Mouse (Mus musculus) thymus, postnatal 36 days (tissue): ENCODE data around the gene Kif16b.

Experiments
- DNase-seq, 2 experiments: peaks; one replicate each; pipeline ENCODE4 v3.0.0; 2022; ENCODE audit warnings: mixed read lengths in 2 of 2

Gene Kif16b

DNA sequence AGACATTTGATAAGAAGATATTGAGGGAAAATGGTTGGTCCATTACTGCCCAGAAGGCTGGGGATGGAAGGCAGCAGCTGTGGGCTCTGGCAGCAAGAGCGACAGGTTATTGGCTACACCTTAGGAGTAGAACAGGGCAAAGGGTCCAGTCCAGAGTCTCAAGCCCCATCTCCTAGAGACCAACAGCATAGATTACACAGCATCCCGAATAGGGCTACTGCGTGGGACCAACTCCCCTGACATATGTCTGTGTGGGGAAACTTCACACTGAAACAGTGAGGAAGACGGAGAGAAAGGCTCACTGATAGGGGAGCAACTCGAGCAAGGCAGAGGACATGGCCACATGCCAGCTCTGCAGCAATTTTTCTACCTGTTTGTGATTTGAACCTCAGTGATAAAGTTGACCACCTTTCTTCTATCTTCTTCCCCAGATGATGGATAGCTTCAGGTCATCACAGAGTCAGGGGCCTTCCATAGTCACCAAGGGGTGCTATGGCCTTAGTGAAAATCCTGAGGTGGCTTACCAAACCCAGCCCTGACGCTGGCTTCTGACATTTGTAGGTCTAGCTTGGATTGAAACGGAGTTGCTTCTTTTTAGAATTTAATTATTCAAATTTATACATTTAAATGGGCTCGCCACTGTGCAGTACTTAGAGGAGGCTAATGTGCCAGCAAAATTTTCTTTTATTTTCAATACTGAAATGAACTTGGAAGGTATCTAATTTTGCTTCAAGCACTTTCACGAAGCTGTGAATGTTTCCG is 170.1 kb downstream of the Kif16b start:
- no peak for DNase-seq

DNA sequence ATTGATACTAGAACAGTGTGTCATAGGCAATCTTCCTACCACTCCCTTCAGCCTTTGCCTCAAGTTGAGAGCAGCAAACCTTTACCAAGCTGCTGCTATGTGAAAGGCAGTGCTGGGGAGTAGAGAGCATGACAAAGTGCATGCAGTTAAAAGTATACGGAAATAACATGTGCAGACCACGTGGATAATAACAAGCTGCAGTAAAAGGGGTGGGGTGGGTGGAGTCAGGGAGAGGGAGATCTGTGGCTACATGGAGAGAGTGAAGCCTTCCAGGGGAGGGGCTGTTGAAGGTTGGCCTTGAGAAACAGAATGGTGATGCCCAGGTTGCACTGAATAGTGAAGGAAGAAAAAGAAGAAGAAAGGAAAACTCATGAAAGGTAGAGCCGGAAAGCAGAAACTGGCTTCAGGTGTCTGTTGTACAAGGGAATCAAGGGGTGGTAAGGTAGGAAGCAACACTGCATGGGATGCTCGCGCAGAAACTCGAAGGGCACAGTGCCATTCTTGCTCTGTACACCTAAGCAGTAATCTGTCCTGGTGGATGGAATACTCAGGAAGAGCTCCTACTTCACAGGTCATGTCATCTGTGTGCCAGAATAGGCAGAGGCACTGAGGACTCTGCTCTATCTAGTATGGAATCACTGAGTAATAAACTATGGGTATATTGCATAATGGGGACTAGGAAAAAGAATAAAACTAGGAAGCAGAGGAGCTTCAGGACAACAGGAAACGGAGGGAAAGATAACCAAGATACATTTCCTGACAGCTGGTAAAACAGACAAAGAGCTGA is 176.9 kb downstream of the Kif16b start:
- DNase-seq, result no peak

DNA sequence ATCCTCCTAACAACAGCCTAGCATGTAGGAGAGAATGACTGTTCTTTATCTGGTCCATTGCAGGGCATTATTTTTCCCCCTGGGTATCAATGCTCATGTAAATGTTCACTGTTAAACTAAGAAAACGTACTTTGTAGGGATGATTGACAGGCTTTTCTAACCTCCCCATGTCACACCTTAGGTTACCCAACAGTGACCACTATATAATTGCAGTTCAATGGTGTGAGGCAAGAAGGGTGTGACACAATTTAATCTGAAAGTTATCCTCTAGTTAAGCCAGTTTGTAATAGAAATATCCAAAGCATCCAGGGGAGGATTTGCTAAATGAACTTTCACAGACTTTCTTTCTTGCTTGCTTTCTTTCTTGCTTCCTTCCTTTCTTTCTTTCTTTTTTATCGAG is 181.2 kb downstream of the Kif16b start:
- DNase-seq, result no peak

GRCm38 (mm10) chr2:142718998-142719397 is 182.3 kb downstream of the Kif16b start:
- DNase-seq, result no peak

GRCm38 (mm10) chr2:142717591-142717990 is 183.7 kb downstream of the Kif16b start:
- DNase-seq, result no peak

DNA sequence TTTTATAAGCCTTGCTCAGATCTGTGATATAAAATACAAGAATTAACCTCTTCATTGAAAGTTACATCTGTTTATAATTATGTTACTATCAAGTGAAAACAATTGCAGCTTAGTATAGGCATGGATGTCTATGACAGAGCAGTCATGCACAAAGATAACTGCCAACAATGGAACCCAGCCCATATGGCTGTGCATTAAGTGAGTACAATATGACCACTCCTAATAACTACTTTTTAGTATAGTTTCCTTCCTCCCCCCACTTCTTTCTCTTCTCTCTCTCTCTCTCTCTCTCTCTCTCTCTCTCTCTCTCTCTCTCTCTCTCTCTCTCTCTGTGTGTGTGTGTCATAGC is 185.4 kb downstream of the Kif16b start:
- no peak for DNase-seq

DNA sequence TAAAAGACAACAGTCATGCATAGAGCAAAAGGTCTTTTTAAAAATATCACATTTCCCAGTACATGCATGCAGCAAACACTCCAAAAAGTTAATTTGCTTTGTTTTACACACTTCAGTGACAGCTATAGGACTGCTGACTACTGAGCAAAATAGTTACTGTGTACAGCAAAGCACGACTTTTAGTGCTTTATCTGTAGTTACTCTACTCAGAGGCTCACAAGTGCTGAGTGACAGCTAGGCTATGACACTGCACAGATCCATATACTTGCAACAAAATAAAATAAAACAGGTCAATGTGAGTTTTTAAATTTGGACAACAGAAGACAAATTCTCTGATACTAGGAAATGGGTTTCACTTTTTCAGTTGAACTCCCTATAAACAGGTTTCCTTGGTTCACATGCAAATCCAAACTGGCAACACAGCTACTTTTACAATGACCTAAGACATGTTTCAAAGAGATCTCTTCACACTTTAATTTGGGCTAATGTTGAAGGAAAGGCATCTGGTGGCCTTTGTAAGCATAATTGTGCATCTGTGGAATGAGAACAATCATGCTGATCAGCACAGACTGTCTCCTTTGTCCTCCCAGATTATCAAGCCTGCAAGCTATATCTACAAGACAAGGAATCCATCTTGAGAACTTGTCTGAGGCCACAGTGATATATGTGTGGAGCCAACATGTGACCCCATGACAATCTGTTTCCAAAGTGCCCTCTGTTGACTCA is 186.0 kb downstream of the Kif16b start:
- DNase-seq, result no peak

GRCm38 (mm10) chr2:142712727-142713126 is 188.6 kb downstream of the Kif16b start:
- no peak for DNase-seq

DNA sequence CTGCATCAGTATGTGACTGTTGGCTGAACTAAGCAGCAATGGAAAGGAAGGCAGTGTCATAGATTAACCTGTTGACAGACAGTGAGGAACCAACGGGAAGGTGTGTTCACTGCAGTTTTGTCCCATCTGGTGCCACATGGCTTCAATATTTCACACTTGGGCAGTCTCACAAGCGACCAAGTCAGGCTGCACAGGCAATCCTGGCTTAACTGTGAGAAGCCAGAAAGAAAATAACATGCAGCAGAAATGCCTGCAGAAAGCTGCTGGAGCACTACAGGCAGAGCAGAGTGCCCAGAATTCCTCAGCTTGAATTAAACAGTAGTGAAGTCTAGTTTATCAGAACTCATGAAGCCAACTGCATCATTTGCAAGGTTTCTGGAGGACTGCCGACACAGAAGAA is 192.0 kb downstream of the Kif16b start:
- DNase-seq, result no peak

DNA sequence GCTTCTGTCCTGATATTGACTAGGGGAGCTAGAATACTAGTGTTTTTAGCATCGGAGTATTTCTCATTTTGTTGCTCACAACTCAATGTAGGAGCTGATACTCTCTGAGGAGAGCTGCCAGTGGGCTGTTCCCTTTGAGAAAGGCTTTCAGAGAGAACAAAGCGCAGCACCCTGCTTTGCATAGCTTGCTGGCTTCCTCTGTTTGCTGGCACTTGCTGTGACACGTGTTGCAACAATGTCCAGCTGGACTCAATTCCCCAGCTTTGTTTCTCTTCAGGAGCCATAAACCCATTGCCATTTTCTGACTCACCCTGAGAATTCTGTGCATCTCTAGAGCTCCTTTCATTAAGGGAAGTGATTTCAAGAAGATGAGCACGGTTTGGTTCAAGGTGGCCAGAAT is 200.6 kb downstream of the Kif16b start:
- no peak for DNase-seq

GRCm38 (mm10) chr2:142698650-142699049 is 202.7 kb downstream of the Kif16b start:
- DNase-seq, result no peak

DNA sequence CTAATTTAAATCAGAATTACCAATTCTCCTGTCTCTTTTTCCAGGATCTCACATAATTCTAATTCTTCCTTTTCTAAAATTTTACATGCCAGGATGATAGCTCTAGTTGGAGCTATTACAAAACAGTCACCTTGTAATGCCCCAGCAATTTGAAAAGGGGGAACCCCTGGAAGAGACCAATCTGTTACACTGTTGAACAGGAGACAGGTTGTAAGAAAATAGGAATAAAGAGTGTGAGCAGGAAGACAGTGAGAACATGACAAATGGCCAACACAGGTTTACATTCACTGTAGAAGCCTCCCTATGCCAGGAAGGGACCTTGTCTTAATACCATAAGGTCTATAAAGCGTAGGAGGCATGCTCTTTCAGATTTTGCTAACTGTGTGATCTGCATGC is 206.4 kb downstream of the Kif16b start:
- DNase-seq, result no peak

DNA sequence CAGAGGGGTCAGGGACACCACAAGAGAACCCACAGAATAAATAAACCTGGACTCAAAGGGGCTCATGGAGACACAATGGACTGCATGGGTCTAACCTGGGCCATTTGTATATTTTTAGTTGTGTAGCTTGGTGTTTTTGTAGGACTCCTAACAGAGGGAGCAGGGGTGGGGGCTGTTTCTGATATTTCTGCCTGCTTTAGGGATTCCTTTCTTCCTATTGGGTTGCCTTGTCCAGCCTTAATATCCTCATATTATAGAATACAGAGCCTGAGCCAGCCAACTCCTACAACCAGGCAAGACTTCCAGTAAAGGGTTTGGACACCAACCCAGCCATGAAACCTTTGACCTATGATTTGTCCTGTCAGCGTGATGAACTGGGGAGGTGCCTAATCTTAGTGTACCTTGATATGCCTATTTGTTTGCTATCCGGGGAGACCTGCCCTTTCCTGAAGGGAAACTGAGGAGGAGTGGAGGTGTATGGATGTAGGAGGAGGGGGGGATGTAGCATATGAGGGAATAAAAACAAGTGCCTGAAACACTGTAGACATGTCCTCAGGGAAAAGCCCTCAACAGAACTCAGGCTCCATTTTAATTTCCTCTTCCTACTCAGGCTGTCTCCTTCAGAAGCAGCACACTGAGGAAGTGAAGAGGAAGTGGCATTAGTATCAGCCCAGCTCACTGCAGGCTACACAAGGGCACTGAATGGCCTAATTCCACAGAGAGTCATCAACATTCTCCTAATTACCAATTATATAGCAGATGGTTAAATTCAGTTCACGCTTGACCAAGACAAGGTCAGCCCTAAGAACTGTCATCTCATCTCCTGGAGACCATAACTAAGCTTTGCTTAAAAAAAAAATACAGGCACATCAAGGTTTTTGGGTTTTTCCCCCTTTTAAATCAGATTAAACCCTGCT is 207.1 kb downstream of the Kif16b start:
- DNase-seq, result no peak

- no peak for DNase-seq
Observed at GRCm38 (mm10) chr2:142693461-142693860, 207.9 kb downstream of the Kif16b start.

- DNase-seq, result no peak
Observed at GRCm38 (mm10) chr2:142689496-142689895, 211.8 kb downstream of the Kif16b start.

DNA sequence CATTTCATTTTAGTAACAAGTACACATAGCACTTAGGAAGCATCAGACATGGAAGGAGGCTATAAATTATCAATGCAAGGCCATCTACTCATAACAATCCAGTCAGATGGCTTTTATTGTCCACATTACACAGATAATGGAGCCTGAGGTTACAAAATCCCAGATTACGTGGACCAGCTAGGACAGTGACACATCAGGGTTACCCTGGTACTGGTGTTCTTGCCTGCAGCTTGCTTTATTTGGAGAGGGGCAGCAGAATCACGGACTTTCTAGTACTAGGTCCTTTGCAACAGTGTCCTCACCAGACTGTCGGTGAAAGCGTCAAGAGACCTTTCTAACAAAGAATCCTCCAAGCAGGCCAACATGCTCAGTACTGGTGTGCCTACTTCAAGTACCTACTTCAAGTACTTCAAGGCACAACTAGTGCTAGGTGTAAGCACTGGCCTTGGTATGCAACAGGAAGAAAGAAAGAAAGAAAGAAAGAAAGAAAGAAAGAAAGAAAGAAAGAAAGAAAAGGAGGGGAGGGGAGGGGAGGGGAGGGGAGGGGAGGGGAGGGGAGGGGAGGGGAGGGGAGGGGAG is 213.3 kb downstream of the Kif16b start:
- no peak for DNase-seq

- DNase-seq, result no peak
Observed at GRCm38 (mm10) chr2:142682965-142683709, 218.2 kb downstream of the Kif16b start.

DNA sequence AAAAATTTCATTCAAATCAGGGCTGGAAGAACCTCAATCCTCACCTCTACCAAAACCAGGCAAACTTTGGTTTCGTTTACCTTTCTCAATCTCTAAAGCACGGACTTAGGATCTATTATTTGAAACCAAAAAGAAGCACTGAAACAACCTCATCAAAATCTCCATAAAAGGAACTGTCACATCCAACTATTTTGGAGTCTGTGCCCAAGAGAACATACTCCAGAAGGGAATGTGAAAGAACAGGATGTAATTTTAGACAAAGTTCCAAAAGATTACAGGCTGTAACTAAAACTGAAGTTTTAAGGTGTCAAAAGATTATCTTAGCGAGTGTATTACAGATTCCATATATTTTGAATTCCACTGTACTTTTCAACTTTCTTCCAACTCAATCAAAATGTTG is 232.9 kb downstream of the Kif16b start:
- no peak for DNase-seq

DNA sequence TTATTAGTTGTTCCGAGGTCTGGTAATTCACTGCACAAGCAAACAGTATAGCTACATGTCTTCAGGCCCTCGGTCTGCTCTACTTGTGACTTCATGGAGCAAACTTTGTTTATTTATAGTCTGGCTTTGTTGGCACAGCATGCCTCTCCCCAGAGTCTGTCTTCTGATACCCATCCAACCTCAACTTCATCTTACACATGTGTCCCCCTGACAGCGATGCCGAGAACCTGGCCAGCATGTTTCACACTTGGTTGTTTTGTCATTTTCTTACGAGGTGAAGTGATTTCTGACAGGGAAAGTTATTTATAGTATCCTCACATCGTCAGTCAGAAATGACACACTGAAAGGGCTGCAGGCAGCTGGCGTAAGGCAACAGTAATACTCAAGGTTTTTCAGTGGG is 249.7 kb downstream of the Kif16b start:
- no peak for DNase-seq

DNA sequence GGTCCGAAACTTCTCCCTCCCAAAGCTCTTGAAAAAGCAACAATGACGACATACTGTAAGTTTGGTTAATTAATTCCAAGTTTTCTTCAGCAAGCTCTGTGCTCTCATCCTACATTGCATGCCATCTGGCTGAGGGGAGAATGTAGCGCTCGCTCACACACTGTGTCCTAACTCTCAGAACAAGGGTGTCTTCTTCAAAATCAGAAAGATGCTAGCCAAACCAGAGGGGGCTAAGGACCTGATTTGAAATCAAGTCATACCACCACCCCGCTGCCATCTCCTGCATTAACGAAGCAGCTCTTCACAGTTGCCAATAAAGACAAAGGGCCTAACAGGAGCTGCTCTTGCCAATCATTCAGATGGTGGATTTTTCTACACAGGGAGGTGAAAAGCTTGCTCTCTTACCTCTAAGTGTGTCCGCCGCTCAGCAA is 253.3 kb downstream of the Kif16b start:
- DNase-seq, result no peak

- no peak for DNase-seq
Observed at GRCm38 (mm10) chr2:142646863-142647262, 254.5 kb downstream of the Kif16b start.

GRCm38 (mm10) chr2:142641766-142642165 is 259.6 kb downstream of the Kif16b start:
- no peak for DNase-seq
